Mouse (Mus musculus) embryonic facial prominence, embryonic 11.5 days (tissue): ENCODE measurements around the gene Macrod2. TPM values are rescaled to one million over a fixed set of nuclear protein-coding genes. Genes with fewer than 3 reads are reported as not detected.

ENCODE experiments used
- ATAC-seq: fragments of 200-750 bp; cut with Nextera tagmentation; replicated peaks from 2 replicates; pipeline ENCODE4 v1.8.0; 2017; ENCODE audit warnings: low read depth; ENCODE audit not compliant: insufficient number of reproducible peaks, low FRiP score, low TSS enrichment
- DNase-seq: peaks from one replicate; pipeline ENCODE4 v3.0.0-alpha.2; 2015; ENCODE audit warnings: low spot score
- H3K27ac ChIP-seq: fragments of 300-500 bp; sonication (generic); replicated peaks from 2 replicates; pipeline ENCODE4 v1.5.1; 2014; ENCODE audit warnings: mild to moderate bottlenecking, low read depth, low read length, control low read depth
- H3K27me3 ChIP-seq: fragments of 300-500 bp; sonication (generic); 2 replicates; pipeline ENCODE4 v1.6.1; 2014; ENCODE audit warnings: mild to moderate bottlenecking, low read length, moderate library complexity, mixed read lengths; ENCODE audit not compliant: control insufficient read depth, insufficient read depth
- H3K36me3 ChIP-seq: fragments of 300-500 bp; sonication (generic); replicated peaks from 2 replicates; pipeline ENCODE4 v1.6.1; 2014; ENCODE audit warnings: low read depth, mild to moderate bottlenecking, low read length, moderate library complexity, mixed read lengths; ENCODE audit not compliant: control insufficient read depth, insufficient read depth
- H3K4me1 ChIP-seq: fragments of 300-500 bp; sonication (generic); 2 replicates; pipeline ENCODE4 v1.6.1; 2014; ENCODE audit warnings: low read length, mixed read lengths; ENCODE audit not compliant: control insufficient read depth, insufficient read depth
- H3K4me2 ChIP-seq: fragments of 300-500 bp; sonication (generic); 2 replicates; pipeline ENCODE4 v1.6.1; 2014; ENCODE audit warnings: low read depth, mild to moderate bottlenecking, control low read depth, low read length, moderate library complexity
- H3K4me3 ChIP-seq: fragments of 300-500 bp; sonication (generic); 2 replicates; pipeline ENCODE4 v1.5.1; 2014; ENCODE audit warnings: low read depth, low read length, control low read depth
- H3K9ac ChIP-seq: fragments of 300-500 bp; sonication (generic); replicated peaks from 2 replicates; pipeline ENCODE4 v1.6.1; 2014; ENCODE audit warnings: mild to moderate bottlenecking, control low read depth, low read length
- H3K9me3 ChIP-seq: fragments of 300-500 bp; sonication (generic); replicated peaks from 2 replicates; pipeline ENCODE4 v1.6.1; 2016; ENCODE audit warnings: mild to moderate bottlenecking, low read length, inconsistent platforms, mixed read lengths; ENCODE audit not compliant: control insufficient read depth
- WGBS: fragments of 180-500 bp; shearing (Covaris S2); extraction: QIAGEN DNeasy Blood & Tissue Kit; methylation state at CpG from one replicate; pipeline ENCODE4 v1.1.7; 2014; 5-methylcytosine and 5-hydroxymethylcytosine counted together
- polyA plus RNA-seq: library from polyadenylated mRNA; unstranded; fragments of >200 nt; fragmentation: Nextera tagmentation; extraction: Ambion mirVana; gene quantifications from 2 replicates; pipeline ENCODE4 v1.2.1, GENCODE M21; 2014

The Macrod2 gene
- polyA plus RNA-seq, 1 experiment from 2014 or later, result 33.8 TPM

- H3K9ac ChIP-seq, result no peak overlapping the region
- no peak overlapping the region for H3K27ac ChIP-seq
- H3K36me3 ChIP-seq, result no peaks in the 10 kb centered on the region
- H3K4me2 ChIP-seq, result no peak overlapping the region
- WGBS, result 40% methylated on average over 3 of the region's 3 CpGs
- H3K4me1 ChIP-seq, result no peaks in the 10 kb centered on the region
- DNase-seq (no peak), ATAC-seq (no peak)
- H3K9me3 ChIP-seq, result no peaks in the 10 kb centered on the region
- no peaks in the 10 kb centered on the region for H3K27me3 ChIP-seq
- no peak overlapping the region for H3K4me3 ChIP-seq
Measured at GRCm38 (mm10) chr2:140532024-140532423, 136.9 kb downstream of the Macrod2 start.

DNA sequence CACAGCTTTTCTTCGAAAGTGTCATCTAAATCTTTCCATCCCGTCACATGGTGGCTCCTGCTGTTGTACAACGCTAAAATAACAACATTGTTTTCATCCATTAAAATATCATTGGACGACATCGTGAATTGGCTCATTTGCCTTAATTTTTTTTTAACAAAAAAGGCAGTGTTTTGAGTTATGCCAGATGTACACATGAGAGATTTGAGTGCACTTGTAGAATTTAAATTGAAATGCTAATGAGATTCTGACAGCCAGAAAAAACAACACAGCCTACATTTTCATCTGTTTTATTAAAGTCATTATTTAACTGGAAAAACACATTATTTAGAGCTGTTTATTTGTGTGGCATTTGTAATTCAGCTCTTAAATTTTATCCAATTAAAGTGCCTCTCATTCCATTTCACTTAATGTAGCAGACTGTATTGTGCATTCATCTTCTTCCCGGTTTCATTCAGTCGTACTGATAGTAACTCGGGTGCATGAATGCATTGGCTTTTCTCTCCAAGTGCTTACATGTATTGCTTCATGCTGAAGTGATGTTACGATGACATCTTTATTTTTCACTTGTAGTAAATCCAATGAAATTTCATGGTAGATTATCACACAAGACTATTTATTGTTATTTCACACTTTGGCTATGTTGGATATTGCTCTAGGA, 137.9 kb downstream of the Macrod2 start:
- Histone ChIP-seq H3K9ac (no peak overlapping the region), H3K4me1 (no peaks in the 10 kb centered on the region), H3K36me3 (no peaks in the 10 kb centered on the region), H3K9me3 (no peaks in the 10 kb centered on the region), H3K4me2 (no peak overlapping the region), H3K4me3 (no peak overlapping the region), H3K27me3 (no peaks in the 10 kb centered on the region), H3K27ac (no peak overlapping the region)
- ATAC-seq (no peak), DNase-seq (no peak)
- WGBS, result 70% methylated on average over 9 of the region's 9 CpGs

DNA sequence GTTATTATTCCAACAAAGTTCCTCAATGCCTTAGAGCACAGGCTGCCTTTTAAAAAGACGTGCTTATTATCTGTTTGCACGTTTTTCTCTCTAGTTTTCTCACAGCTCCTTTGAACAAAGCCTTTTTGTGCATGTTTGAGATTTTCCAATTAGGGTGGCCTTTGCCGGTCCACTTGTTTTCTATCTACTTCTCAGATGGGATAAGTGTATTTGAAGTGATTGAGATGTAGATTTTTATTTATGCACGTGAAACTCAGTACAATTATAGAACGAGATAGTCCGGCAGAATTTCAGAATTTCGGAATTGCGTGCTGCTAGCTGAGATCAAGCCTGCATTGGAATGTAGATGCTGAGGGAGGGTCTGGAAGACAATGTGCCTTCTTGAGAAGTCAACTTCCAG, 138.5 kb downstream of the Macrod2 start:
- ATAC-seq, result no peak

DNA sequence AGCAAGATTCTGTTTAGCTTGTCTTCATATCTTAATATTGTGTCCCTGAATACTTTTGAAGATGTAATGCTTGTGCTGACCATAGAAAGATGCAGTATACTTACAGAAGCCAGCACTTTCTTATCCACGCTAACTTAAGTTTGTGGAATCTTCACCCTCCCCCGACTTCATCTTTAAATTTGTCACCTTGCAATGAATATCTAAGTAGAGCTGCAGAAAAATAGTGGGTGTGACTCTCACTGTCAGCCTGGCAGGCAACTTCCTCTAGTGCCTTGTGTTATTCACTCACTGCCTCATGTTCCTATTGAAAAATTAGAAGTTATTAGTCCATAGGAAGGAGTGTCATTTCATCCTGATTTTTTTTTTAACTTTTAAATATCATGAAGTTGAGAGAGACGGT, 139.5 kb downstream of the Macrod2 start:
- WGBS, result 92% methylated on average over 3 of the region's 3 CpGs
- H3K4me2 ChIP-seq, result no peak overlapping the region
- no peak overlapping the region for H3K9ac ChIP-seq
- DNase-seq, result no peak
- no peak overlapping the region for H3K4me3 ChIP-seq
- H3K4me1 ChIP-seq, result no peaks in the 10 kb centered on the region
- no peaks in the 10 kb centered on the region for H3K27me3 ChIP-seq
- H3K9me3 ChIP-seq, result no peaks in the 10 kb centered on the region
- no peak for ATAC-seq
- H3K27ac ChIP-seq, result no peak overlapping the region
- H3K36me3 ChIP-seq, result no peaks in the 10 kb centered on the region

More for the DNA sequence above, 138.5 kb downstream of the Macrod2 start:
- no peak overlapping the region for H3K9ac ChIP-seq
- no peak overlapping the region for H3K4me2 ChIP-seq
- DNase-seq, result no peak
- H3K9me3 ChIP-seq, result no peaks in the 10 kb centered on the region
- no peaks in the 10 kb centered on the region for H3K27me3 ChIP-seq
- no peaks in the 10 kb centered on the region for H3K36me3 ChIP-seq
- no peak overlapping the region for H3K27ac ChIP-seq
- 52% methylated on average over 8 of the region's 8 CpGs for WGBS
- no peaks in the 10 kb centered on the region for H3K4me1 ChIP-seq
- H3K4me3 ChIP-seq, result no peak overlapping the region

DNA sequence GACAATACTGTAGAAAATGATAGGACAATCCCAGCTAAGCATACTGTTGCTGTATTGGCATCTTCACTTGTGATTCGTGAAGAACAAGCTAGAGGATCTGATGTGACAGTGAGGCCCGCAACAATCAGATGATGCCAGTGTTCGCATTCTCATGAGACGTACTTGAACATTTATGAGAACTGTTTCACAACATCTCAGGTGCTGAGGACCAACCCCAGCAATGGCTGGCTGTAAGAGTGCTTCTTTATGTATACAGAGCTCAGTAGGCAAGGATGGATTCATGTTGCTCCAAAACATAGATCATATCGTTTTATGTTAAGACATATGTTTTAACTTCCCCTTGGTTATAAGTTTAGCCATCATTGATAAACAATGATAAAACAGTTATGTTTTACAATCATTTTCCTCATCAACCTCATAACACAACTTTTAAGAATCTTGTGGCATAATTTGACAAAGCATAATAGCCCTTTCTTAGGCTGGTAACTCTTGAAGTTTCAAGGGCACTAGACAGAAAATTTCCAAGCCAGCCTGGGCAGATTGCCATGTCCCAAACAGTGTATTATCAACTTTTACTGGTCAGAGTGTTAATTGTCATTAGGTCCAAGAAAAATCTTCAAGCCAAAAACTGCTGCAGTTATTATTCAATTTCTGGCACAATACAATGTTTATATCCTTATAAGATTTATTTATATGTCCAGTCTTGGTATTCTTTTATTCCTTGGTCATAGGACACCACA, 140.9 kb downstream of the Macrod2 start:
- Histone ChIP-seq H3K27me3 (no peaks in the 10 kb centered on the region), H3K36me3 (no peaks in the 10 kb centered on the region), H3K4me1 (no peaks in the 10 kb centered on the region), H3K9ac (no peak overlapping the region), H3K27ac (no peak overlapping the region), H3K9me3 (no peaks in the 10 kb centered on the region), H3K4me2 (no peak overlapping the region), H3K4me3 (no peak overlapping the region)
- DNase-seq (no peak), ATAC-seq (no peak)
- 92% methylated on average over 5 of the region's 5 CpGs for WGBS

DNA sequence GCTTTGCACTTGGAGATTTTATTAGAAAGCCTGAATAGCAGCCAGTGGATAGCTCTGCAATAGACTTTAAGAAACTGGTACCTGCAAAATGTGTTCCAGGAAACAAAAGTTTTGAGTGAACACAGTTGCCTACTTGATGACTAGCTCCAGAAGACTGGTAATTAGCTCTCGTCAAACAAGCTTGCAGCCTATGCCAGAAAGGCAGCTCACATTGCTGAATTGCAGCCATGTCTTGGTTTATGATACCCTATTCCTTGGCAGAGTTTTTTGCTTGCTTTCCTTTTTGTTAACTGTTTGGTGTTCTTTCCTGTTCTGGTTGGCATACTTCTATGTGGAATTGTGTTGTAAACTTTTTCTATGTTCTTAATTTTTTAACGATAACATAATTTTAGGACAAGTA, 154.2 kb downstream of the Macrod2 start:
- 73% methylated on average over 2 of the region's 2 CpGs for WGBS
- Histone ChIP-seq H3K4me2 (no peak overlapping the region), H3K27ac (no peak overlapping the region), H3K9me3 (no peaks in the 10 kb centered on the region), H3K4me3 (no peak overlapping the region), H3K9ac (no peak overlapping the region), H3K27me3 (no peaks in the 10 kb centered on the region), H3K36me3 (no peaks in the 10 kb centered on the region), H3K4me1 (no peaks in the 10 kb centered on the region)
- no peak for ATAC-seq
- no peak for DNase-seq

DNA sequence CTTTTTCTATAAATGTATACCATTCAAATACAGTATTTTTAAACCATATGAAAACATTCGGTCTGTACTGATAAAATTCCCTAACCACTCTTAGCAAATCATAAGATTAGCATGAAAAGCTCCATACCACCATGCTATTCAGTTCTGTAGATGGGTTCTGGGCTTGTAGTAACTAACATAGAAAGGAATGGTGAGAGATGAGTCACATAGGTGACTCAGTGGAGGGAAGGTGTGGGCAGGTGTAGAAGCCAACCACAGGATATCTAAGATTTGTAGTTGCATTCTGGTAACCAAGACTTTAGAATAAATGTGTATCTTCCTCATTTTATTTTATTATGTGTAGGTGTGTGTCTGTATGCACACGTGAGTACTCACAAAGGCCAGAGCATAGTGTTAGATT, 166.3 kb downstream of the Macrod2 start:
- DNase-seq (no peak), ATAC-seq (no peak)
- no peaks in the 10 kb centered on the region for H3K36me3 ChIP-seq
- no peak overlapping the region for H3K4me3 ChIP-seq
- no peak overlapping the region for H3K9ac ChIP-seq
- H3K27ac ChIP-seq, result no peak overlapping the region
- WGBS, result 94% methylated on average over 2 of the region's 2 CpGs
- H3K4me2 ChIP-seq, result no peak overlapping the region
- no peaks in the 10 kb centered on the region for H3K4me1 ChIP-seq
- no peaks in the 10 kb centered on the region for H3K9me3 ChIP-seq
- no peaks in the 10 kb centered on the region for H3K27me3 ChIP-seq

DNA sequence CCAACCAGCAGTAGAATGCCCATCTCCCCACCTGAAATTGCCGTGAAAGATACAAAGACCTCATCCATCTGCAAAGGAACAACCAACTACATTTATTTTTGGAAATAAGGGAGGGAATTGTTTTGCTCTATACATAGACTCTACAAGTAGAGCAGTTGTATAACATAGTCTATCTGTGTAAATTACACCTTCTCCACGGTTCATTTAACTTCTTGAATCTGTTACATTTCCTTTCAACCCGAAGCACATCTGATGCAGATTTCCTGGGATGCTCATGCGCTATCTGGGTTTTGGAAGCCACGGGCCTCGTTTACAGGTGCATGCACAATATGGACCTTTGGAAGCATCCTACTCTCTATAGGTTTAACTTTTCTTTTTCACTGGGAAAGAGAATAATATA, 175.8 kb downstream of the Macrod2 start:
- WGBS, result 76% methylated on average over 6 of the region's 6 CpGs
- Histone ChIP-seq H3K4me3 (no peak overlapping the region), H3K36me3 (no peaks in the 10 kb centered on the region), H3K9me3 (no peaks in the 10 kb centered on the region), H3K4me2 (no peak overlapping the region), H3K4me1 (no peaks in the 10 kb centered on the region), H3K27me3 (no peaks in the 10 kb centered on the region), H3K27ac (no peak overlapping the region), H3K9ac (no peak overlapping the region)
- DNase-seq, result no peak
- ATAC-seq, result no peak
